Mouse (Mus musculus): ENCODE results near the gene Pakap.

DNA sequence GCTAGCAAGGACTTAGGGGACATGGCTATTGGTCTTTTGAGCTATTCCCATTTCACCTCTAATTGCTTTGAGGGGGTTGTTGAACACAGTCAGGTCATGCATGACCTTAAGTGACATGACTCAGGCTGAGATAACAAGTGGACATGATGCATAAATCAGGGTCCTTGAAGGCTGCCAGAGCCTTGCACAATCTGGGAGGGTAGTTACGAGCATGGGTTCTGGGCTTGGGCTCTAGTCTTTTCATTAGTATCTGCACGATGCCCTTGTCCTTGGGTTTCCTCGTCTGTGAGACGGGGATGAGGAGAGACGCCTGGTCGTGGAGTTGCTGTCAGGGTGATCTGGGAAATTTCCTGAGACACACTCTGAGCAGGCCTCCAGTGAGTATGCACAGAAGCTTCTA is 6.7 kb downstream of the Pakap start:
- TF ChIP-seq USF1 (IDR thresholded peaks at IDR 0.05; ENCODE audit: low read depth) (no peak), CTCF (IDR thresholded peaks at IDR 0.05; ENCODE audit: control insufficient read depth, insufficient read depth, insufficient read length) (no peak), MYOD1 (IDR thresholded peaks at IDR 0.05; ENCODE audit: control insufficient read depth, insufficient read length, low read depth) (no peak), CEBPB (IDR thresholded peaks at IDR 0.05; ENCODE audit: low read depth) (peak; percentile 7), MAX (IDR thresholded peaks at IDR 0.05) (no peak)
